Mouse (Mus musculus) lung, postnatal 14 days (tissue): Measurements from ENCODE around the gene Abl1.

Source experiments
- DNase-seq: peaks from one replicate; pipeline ENCODE4 v3.0.0; 2021

Gene Abl1

GRCm38 (mm10) chr2:31690063-31690462 lies 1.9 kb downstream of the Abl1 start:
- DNase-seq: no peak

- DNase-seq: no peak
These were observed 10.0 kb downstream of the Abl1 start for GRCm38 (mm10) chr2:31698209-31698608.

- DNase-seq: no peak
These were observed 12.6 kb downstream of the Abl1 start for GRCm38 (mm10) chr2:31700545-31701446.

GRCm38 (mm10) chr2:31703226-31703625 lies 15.1 kb downstream of the Abl1 start:
- DNase-seq: no peak

- DNase-seq: no peak
These were observed 17.7 kb downstream of the Abl1 start for GRCm38 (mm10) chr2:31705914-31706313.

- DNase-seq: no peak
These were observed 18.4 kb downstream of the Abl1 start for GRCm38 (mm10) chr2:31706531-31706930.

GRCm38 (mm10) chr2:31712716-31713115 lies 24.5 kb downstream of the Abl1 start:
- no peak for DNase-seq

- DNase-seq: no peak
These were observed 25.6 kb downstream of the Abl1 start for GRCm38 (mm10) chr2:31713813-31714212.

- no peak for DNase-seq
These were observed 26.6 kb downstream of the Abl1 start for GRCm38 (mm10) chr2:31714780-31715179.

GRCm38 (mm10) chr2:31715985-31716384 lies 27.8 kb downstream of the Abl1 start:
- DNase-seq: no peak

- DNase-seq: no peak
These were observed 31.2 kb downstream of the Abl1 start for GRCm38 (mm10) chr2:31719202-31719880.

GRCm38 (mm10) chr2:31719944-31720343 lies 31.8 kb downstream of the Abl1 start:
- DNase-seq: no peak

GRCm38 (mm10) chr2:31720783-31721182 lies 32.6 kb downstream of the Abl1 start:
- DNase-seq: peak; percentile 44

- DNase-seq: no peak
These were observed 36.7 kb downstream of the Abl1 start for GRCm38 (mm10) chr2:31724730-31725490.

- DNase-seq: no peak
These were observed 39.6 kb downstream of the Abl1 start for GRCm38 (mm10) chr2:31727576-31728277.

GRCm38 (mm10) chr2:31730640-31731039 lies 42.5 kb downstream of the Abl1 start:
- DNase-seq: no peak

GRCm38 (mm10) chr2:31732497-31732896 lies 44.3 kb downstream of the Abl1 start:
- DNase-seq: no peak

- peak; percentile 20 for DNase-seq
These were observed 45.4 kb downstream of the Abl1 start for GRCm38 (mm10) chr2:31733558-31733957.

GRCm38 (mm10) chr2:31739041-31739440 lies 50.9 kb downstream of the Abl1 start:
- no peak for DNase-seq

- no peak for DNase-seq
These were observed 53.6 kb downstream of the Abl1 start for GRCm38 (mm10) chr2:31741728-31742127.

- peak; percentile 48 for DNase-seq
These were observed 54.0 kb downstream of the Abl1 start for GRCm38 (mm10) chr2:31742134-31742533.

- no peak for DNase-seq
These were observed 57.6 kb downstream of the Abl1 start for GRCm38 (mm10) chr2:31745741-31746243.

- DNase-seq: no peak
These were observed 58.7 kb downstream of the Abl1 start for GRCm38 (mm10) chr2:31746835-31747234.
